Mouse (Mus musculus): ENCODE measurements around the gene Zfp558. TPM values are rescaled to one million over a fixed set of nuclear protein-coding genes. Genes with fewer than 3 reads are reported as not detected.

Zfp558 gene
- not detected in 2 replicates for total RNA-seq (2012; rRNA removed)
- total RNA-seq (2014; rRNA removed) = not detected in 2 replicates
- not detected in 2 replicates for polyA plus RNA-seq (2012; ENCODE audit: insufficient read length, low read depth)

DNA sequence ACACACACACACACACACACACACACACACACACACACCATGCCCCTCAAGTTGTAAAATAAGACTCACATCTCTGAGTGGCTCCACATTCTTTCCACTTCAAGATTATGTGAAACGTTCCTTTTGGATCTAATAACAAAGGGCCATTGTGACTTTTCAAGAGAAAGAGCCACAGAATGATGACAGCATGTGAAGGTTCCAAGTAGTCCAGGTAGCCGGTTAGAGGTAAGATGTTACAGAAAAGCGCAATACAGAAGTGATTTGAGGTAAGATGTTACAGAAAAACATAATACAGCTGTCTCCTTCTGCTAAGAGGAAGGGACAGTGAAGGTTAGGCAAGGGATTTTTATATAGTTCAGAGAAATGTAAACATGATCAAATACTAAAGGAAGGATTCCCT is at the start of gene Zfp558, which contains the start of gene Mbd3l1:
TSS of gene Zfp558 (minus strand) at position 101 of the 400 bp plus-strand sequence.
TSS of gene Mbd3l1 (plus strand) at position 192 of the 400 bp plus-strand sequence.
- TF ChIP-seq NRF1 (IDR thresholded peaks at IDR 0.05; ENCODE audit: low read depth, low read length) (no peak), CTCF (conservative IDR thresholded peaks at IDR 0.05 in 1 of 2, IDR thresholded peaks at IDR 0.05 in 1 of 2; ENCODE audit: low read depth in 2 of 2, low read length in 2 of 2) (no peak), CHD2 (IDR thresholded peaks at IDR 0.05; ENCODE audit: low read length) (no peak), NELFE (IDR thresholded peaks at IDR 0.05; ENCODE audit: low read depth, low read length) (no peak), POLR2A (IDR thresholded peaks at IDR 0.05; ENCODE audit: low read depth, low read length) (no peak), POLR2AphosphoS2 (IDR thresholded peaks at IDR 0.05; ENCODE audit: low read depth, low read length) (no peak), TBP (conservative IDR thresholded peaks at IDR 0.05; ENCODE audit: low read depth, low read length) (no peak), RCOR1 (conservative IDR thresholded peaks at IDR 0.05; ENCODE audit: low read depth, low read length) (no peak), ZC3H11A (IDR thresholded peaks at IDR 0.05; ENCODE audit: low read depth, low read length) (no peak), GABPA (IDR thresholded peaks at IDR 0.05; ENCODE audit: insufficient replicate concordance, low read depth, low read length) (no peak), MAZ (IDR thresholded peaks at IDR 0.05; ENCODE audit: low read depth, low read length) (no peak)

DNA sequence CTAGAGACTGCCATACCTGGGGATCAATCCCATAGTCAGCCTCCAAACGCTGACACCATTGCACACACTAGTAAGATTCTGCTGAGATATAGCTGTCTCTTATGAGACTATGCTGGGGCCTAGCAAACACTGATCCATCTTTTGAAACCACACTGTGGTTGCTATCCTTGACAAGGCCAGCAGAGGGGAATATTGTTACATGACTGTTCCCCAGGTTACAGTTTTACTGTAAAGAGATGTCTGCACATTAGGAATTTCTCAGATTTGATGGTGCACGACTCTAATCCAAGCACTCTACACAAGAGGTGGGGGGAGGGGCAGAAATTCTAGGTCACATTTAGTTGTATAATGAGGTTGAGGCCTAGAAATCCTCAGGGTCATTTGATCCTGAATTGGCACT is 30.0 kb upstream of the Zfp558 start:
- Histone ChIP-seq H3K9me3 (replicated peaks; ENCODE audit: low read length) (no peaks in the 10 kb centered on the region), H3K4me3 (replicated peaks in 1 of 3; ENCODE audit: low read depth in 2 of 3, low read length in 2 of 3, poor library complexity in 1 of 3) (no peak overlapping the region), H3K36me3 (replicated peaks in 1 of 2; ENCODE audit: control insufficient read depth in 1 of 2, insufficient read depth in 1 of 2, low read length in 1 of 2) (no peaks in the 10 kb centered on the region), H3K27me3 (replicated peaks) (no peaks in the 10 kb centered on the region), H3K79me2 (replicated peaks; ENCODE audit: control insufficient read depth, extremely low read depth, insufficient read depth, poor library complexity, severe bottlenecking) (no peaks in the 10 kb centered on the region), H3K27ac (ENCODE audit: insufficient read depth, low read depth) (no peak overlapping the region), H3K4me2 (ENCODE audit: insufficient read depth, low read depth, poor library complexity, severe bottlenecking) (no peak overlapping the region), H3K4me1 (ENCODE audit: control insufficient read depth in 1 of 2, insufficient read depth in 2 of 2) (no peaks in the 10 kb centered on the region), H3K9ac (ENCODE audit: insufficient read depth, low read depth) (no peak overlapping the region)
- in situ Hi-C loops (cut with MboI; ENCODE audit: low pct_ligation_motif_present, low pct_unique_long_range_greater_than_20kb, low sequenced_read_pairs) (no loop called here), dilution Hi-C loops (cut with MboI; ENCODE audit: extremely low pct_ligation_motif_present, extremely low pct_unique_long_range_greater_than_20kb, low sequenced_read_pairs) (no loop called here)
- DNase-seq (ENCODE audit: extremely low read depth) = peak; percentile 30
- TF ChIP-seq CTCF (conservative IDR thresholded peaks at IDR 0.05 in 1 of 2, IDR thresholded peaks at IDR 0.05 in 1 of 2; ENCODE audit: low read depth in 2 of 2, low read length in 2 of 2) (peak in 1 of 2 experiments; percentile 56; a peak in 2 of 4 replicates), BHLHE40 (IDR thresholded peaks at IDR 0.05; ENCODE audit: low read depth, low read length) (no peak), GABPA (IDR thresholded peaks at IDR 0.05; ENCODE audit: insufficient replicate concordance, low read depth, low read length) (no peak), RAD21 (IDR thresholded peaks at IDR 0.05; ENCODE audit: low read depth, low read length) (peak; percentile 62), IRF4 (IDR thresholded peaks at IDR 0.05; ENCODE audit: low read depth, low read length) (no peak), NELFE (IDR thresholded peaks at IDR 0.05; ENCODE audit: low read depth, low read length) (no peak), SMC3 (IDR thresholded peaks at IDR 0.05; ENCODE audit: low read depth, low read length) (peak; percentile 47), ZKSCAN1 (IDR thresholded peaks at IDR 0.05; ENCODE audit: borderline replicate concordance, low read depth, low read length) (no peak)

More for the DNA sequence above, at the start of gene Zfp558, which contains the start of gene Mbd3l1:
- no peak within 1 kb of the TSS for H3K9ac ChIP-seq (ENCODE audit: insufficient read depth, low read depth)
- H3K4me1 ChIP-seq (ENCODE audit: control insufficient read depth in 1 of 2, insufficient read depth in 2 of 2) = no peaks in the 10 kb centered on the region
- no peak within 1 kb of the TSS for H3K4me2 ChIP-seq (ENCODE audit: insufficient read depth, low read depth, poor library complexity, severe bottlenecking)
- in situ Hi-C loops (cut with MboI; ENCODE audit: low pct_ligation_motif_present, low pct_unique_long_range_greater_than_20kb, low sequenced_read_pairs) = no loop called here
- H3K4me3 ChIP-seq (replicated peaks in 1 of 3; ENCODE audit: low read depth in 2 of 3, low read length in 2 of 3, poor library complexity in 1 of 3) = no peak within 1 kb of the TSS
- H3K27me3 ChIP-seq (replicated peaks) = no peaks in the 10 kb centered on the region
- H3K36me3 ChIP-seq (replicated peaks in 1 of 2; ENCODE audit: control insufficient read depth in 1 of 2, insufficient read depth in 1 of 2, low read length in 1 of 2) = no peaks in the 10 kb centered on the region
- no peak within 1 kb of the TSS for H3K27ac ChIP-seq (ENCODE audit: insufficient read depth, low read depth)
- no peak for DNase-seq (ENCODE audit: extremely low read depth)
- dilution Hi-C loops (cut with MboI; ENCODE audit: extremely low pct_ligation_motif_present, extremely low pct_unique_long_range_greater_than_20kb, low sequenced_read_pairs) = no loop called here
- H3K9me3 ChIP-seq (replicated peaks; ENCODE audit: low read length) = no peaks in the 10 kb centered on the region
- H3K79me2 ChIP-seq (replicated peaks; ENCODE audit: control insufficient read depth, extremely low read depth, insufficient read depth, poor library complexity, severe bottlenecking) = no peaks in the 10 kb centered on the region
